Mouse (Mus musculus) spleen, adult 2 months (tissue): ENCODE measurements around the gene Lrrk2.

Experiments used
- CTCF ChIP-seq: fragments of 200-500 bp; IDR thresholded peaks from 2 replicates; pipeline ENCODE4 v1.5.1; 2011; ENCODE audit warnings: mild to moderate bottlenecking, inconsistent platforms; ENCODE audit not compliant: insufficient read depth, insufficient read length, insufficient replicate concordance; ENCODE audit errors: extremely low read depth
- POLR2A ChIP-seq: fragments of 200-500 bp; IDR thresholded peaks from 2 replicates; pipeline ENCODE4 v1.6.1; 2011; ENCODE audit warnings: low read depth, low read length, inconsistent platforms

DNA sequence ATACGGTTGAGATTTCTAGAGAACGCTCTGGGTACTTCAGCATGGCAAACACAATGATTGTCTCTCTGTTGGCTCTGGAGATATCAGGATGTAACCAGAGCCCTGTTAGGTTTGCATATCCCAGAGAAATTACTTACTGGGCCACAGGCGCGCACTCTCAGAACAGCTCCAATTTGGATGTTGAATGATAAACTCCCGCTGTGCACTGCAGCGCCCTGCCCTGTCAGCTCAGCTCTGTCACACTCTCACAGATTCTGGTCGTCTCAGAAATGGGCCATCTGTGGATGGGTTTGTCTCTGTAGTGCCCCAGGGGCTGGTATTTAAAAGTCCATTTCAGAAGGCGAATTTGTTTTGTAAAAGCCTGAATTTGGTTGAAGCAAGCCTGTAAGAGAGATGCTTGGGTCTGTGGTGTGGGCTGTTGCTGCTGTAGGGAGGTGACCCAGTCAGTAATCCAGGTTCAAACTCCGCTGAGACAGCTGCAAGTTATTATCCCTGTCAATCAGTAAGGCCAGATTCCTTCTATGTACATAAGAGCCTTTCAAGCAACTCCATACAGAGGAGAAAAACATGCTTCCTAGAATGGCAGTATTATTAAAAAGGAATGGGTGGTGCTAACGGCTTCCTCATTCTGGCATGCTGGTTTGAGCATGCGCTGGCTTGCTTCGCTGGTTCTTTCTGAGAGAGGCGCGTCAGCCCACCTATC is 80.6 kb downstream of the Lrrk2 start:
- TF ChIP-seq CTCF (no peak), POLR2A (no peak)
